8 mouse cellular contexts compared by ENCODE assay signal in genomic region chr11:50225611-50226378, GRCm38 (mm10). TPM values are rescaled to one million over a fixed set of nuclear protein-coding genes. Genes with fewer than 3 reads are reported as not detected.
DNase-seq lines count a peak whose midpoint lies in the region; ATAC-seq and TF ChIP-seq lines count a peak whose summit lies in the region.

No protein-coding gene starts in this region.

- peak overlapping the region; percentile 86 for H3K4me2 ChIP-seq in liver, embryonic 15.5 days
- H3K4me2 ChIP-seq in neural tube, embryonic 15.5 days, result peak overlapping the region; percentile 91

- TF ChIP-seq POLR2A in bone marrow, adult 2 months (IDR thresholded peaks at IDR 0.05; ENCODE audit: borderline replicate concordance, control insufficient read depth, low read depth, low read length), result no peak

- H3K4me1 ChIP-seq in bone marrow, adult 2 months (ENCODE audit: control insufficient read depth, insufficient read depth, low read length), result peaks cover 17% of the 10 kb centered on the region
- peaks cover 71% of the 10 kb centered on the region for H3K4me1 ChIP-seq in forebrain, embryonic 10.5 days
- peaks cover 71% of the 10 kb centered on the region for H3K4me1 ChIP-seq in liver, embryonic 15.5 days (replicated peaks)
- H3K4me1 ChIP-seq in neural tube, embryonic 15.5 days, result peaks cover 59% of the 10 kb centered on the region

- peak overlapping the region; percentile 99 for H3K9ac ChIP-seq in liver, embryonic 15.5 days
- H3K9ac ChIP-seq in neural tube, embryonic 15.5 days (replicated peaks), result peak overlapping the region; percentile 100

- ATAC-seq in inflammation-experienced regulatory T-cells, adult 6 months, result peak; percentile 30
- peak; percentile 7 for ATAC-seq in liver, embryonic 15.5 days (ENCODE audit: insufficient read depth)
- peak; percentile 16 for ATAC-seq in neural tube, embryonic 15.5 days (ENCODE audit: low FRiP score)

- peak; percentile 61 to 69 for DNase-seq in lung, adult 18-20 months
- DNase-seq in lung, postnatal 25 days (ENCODE audit: low spot score), result no peak
- peak; percentile 55 for DNase-seq in forebrain, embryonic 10.5 days (ENCODE audit: extremely low spot score, low spot score)
- DNase-seq in layer of hippocampus, adult 18-20 months (ENCODE audit: low spot score in 2 of 2), result no peak

- TF ChIP-seq CTCF in bone marrow, adult 2 months (IDR thresholded peaks at IDR 0.05; ENCODE audit: control insufficient read depth, insufficient read depth, low read length), result no peak

- no peaks in the 10 kb centered on the region for H3K9me3 ChIP-seq in forebrain, embryonic 10.5 days
- H3K9me3 ChIP-seq in liver, embryonic 15.5 days (replicated peaks), result no peaks in the 10 kb centered on the region
- H3K9me3 ChIP-seq in neural tube, embryonic 15.5 days (replicated peaks), result no peaks in the 10 kb centered on the region

- peak overlapping the region; percentile 90 for H3K4me3 ChIP-seq in bone marrow, adult 2 months (replicated peaks; ENCODE audit: control insufficient read depth, low read depth, low read length)
- H3K4me3 ChIP-seq in forebrain, embryonic 10.5 days, result peak overlapping the region; percentile 91
- H3K4me3 ChIP-seq in liver, embryonic 15.5 days (replicated peaks), result peak overlapping the region; percentile 94
- peak overlapping the region; percentile 80 for H3K4me3 ChIP-seq in neural tube, embryonic 15.5 days (replicated peaks)

- H3K27ac ChIP-seq in bone marrow, adult 2 months (ENCODE audit: control insufficient read depth, insufficient read depth, low read depth, low read length, poor library complexity), result peak overlapping the region; percentile 92
- H3K27ac ChIP-seq in forebrain, embryonic 10.5 days, result peak overlapping the region; percentile 93
- H3K27ac ChIP-seq in liver, embryonic 15.5 days (replicated peaks), result peak overlapping the region; percentile 97
- H3K27ac ChIP-seq in neural tube, embryonic 15.5 days (replicated peaks), result peak overlapping the region; percentile 94

- H3K27me3 ChIP-seq in forebrain, embryonic 10.5 days (ENCODE audit: poor library complexity, severe bottlenecking), result peaks cover 62% of the 10 kb centered on the region
- H3K27me3 ChIP-seq in liver, embryonic 15.5 days, result no peaks in the 10 kb centered on the region
- no peaks in the 10 kb centered on the region for H3K27me3 ChIP-seq in neural tube, embryonic 15.5 days (replicated peaks)

- H3K36me3 ChIP-seq in forebrain, embryonic 10.5 days (replicated peaks), result peaks cover 2% of the 10 kb centered on the region; the same call in 1 of the 2 replicates
- H3K36me3 ChIP-seq in liver, embryonic 15.5 days (replicated peaks), result peaks cover 6% of the 10 kb centered on the region
- H3K36me3 ChIP-seq in neural tube, embryonic 15.5 days, result no peaks in the 10 kb centered on the region

- under 1% methylated on average over 34 of the region's 34 CpGs for WGBS in bone marrow, adult 2 months
- 4% methylated on average over 34 of the region's 34 CpGs for WGBS in forebrain, embryonic 10.5 days
- under 1% methylated on average over 34 of the region's 34 CpGs for WGBS in liver, embryonic 15.5 days (ENCODE audit: insufficient replicate concordance)
- WGBS in neural tube, embryonic 15.5 days, result 3% methylated on average over 34 of the region's 34 CpGs

RNA-seq across cellular contexts. Expression of gene Ltc4s, which starts 12.6 kb away (rescaled TPM):
- 3.9 and 6.7 TPM in 2 replicates for polyA plus RNA-seq in bone marrow, adult 2 months (2011; ENCODE audit: insufficient read depth, insufficient read length, low replicate concordance, missing spikeins)
- 0.79 and 1.1 TPM in 2 replicates for polyA plus RNA-seq in forebrain, embryonic 10.5 days (2016; fragmentation: Nextera tagmentation; extraction: Ambion mirVana)
- polyA plus RNA-seq in inflammation-experienced regulatory T-cells, adult 6 months (2017; shearing (Covaris generic)), result not detected
- polyA plus RNA-seq in liver, embryonic 15.5 days (2015; fragmentation: Nextera tagmentation; extraction: Ambion mirVana), result 0.46 and 0.51 TPM in 2 replicates
- polyA plus RNA-seq in neural tube, embryonic 15.5 days (2015; fragmentation: Nextera tagmentation; extraction: Ambion mirVana), result 2.9 and 3.7 TPM in 2 replicates
- total RNA-seq in layer of hippocampus, adult 18-20 months (2021), result 1 to 10 TPM; 6.8 to 7.1 TPM

RNA-seq across cellular contexts. Expression of gene Mgat4b, which starts 15.1 kb away (rescaled TPM):
- polyA plus RNA-seq in bone marrow, adult 2 months (2011; ENCODE audit: insufficient read depth, insufficient read length, low replicate concordance, missing spikeins), result 15.7 and 20.7 TPM in 2 replicates
- 10.8 and 13.2 TPM in 2 replicates for polyA plus RNA-seq in forebrain, embryonic 10.5 days (2016; fragmentation: Nextera tagmentation; extraction: Ambion mirVana)
- 1 to 10 TPM; 1.0 to 2.7 (median 1.3) TPM for polyA plus RNA-seq in inflammation-experienced regulatory T-cells, adult 6 months (2017; shearing (Covaris generic))
- 12.7 and 14.9 TPM in 2 replicates for polyA plus RNA-seq in liver, embryonic 15.5 days (2015; fragmentation: Nextera tagmentation; extraction: Ambion mirVana)
- polyA plus RNA-seq in neural tube, embryonic 15.5 days (2015; fragmentation: Nextera tagmentation; extraction: Ambion mirVana), result 50.2 and 63.8 TPM in 2 replicates
- total RNA-seq in layer of hippocampus, adult 18-20 months (2021), result 10 to 100 TPM; 80.7 to 84.1 TPM

RNA-seq across cellular contexts. Expression of gene Sqstm1, which starts 15.2 kb away (rescaled TPM):
- polyA plus RNA-seq in bone marrow, adult 2 months (2011; ENCODE audit: insufficient read depth, insufficient read length, low replicate concordance, missing spikeins), result 172 TPM in 2 replicates
- 117 and 122 TPM in 2 replicates for polyA plus RNA-seq in forebrain, embryonic 10.5 days (2016; fragmentation: Nextera tagmentation; extraction: Ambion mirVana)
- 10 to 100 TPM; 44.8 to 78.4 (median 66.5) TPM for polyA plus RNA-seq in inflammation-experienced regulatory T-cells, adult 6 months (2017; shearing (Covaris generic))
- polyA plus RNA-seq in liver, embryonic 15.5 days (2015; fragmentation: Nextera tagmentation; extraction: Ambion mirVana), result 161 and 189 TPM in 2 replicates
- 421 and 450 TPM in 2 replicates for polyA plus RNA-seq in neural tube, embryonic 15.5 days (2015; fragmentation: Nextera tagmentation; extraction: Ambion mirVana)
- total RNA-seq in layer of hippocampus, adult 18-20 months (2021), result 100 to 1,000 TPM; 486 to 498 TPM

RNA-seq across cellular contexts. Expression of gene Mrnip, which starts 51.6 kb away (rescaled TPM):
- polyA plus RNA-seq in bone marrow, adult 2 months (2011; ENCODE audit: insufficient read depth, insufficient read length, low replicate concordance, missing spikeins), result 5.2 and 6.2 TPM in 2 replicates
- polyA plus RNA-seq in forebrain, embryonic 10.5 days (2016; fragmentation: Nextera tagmentation; extraction: Ambion mirVana), result 22.8 and 25.9 TPM in 2 replicates
- polyA plus RNA-seq in inflammation-experienced regulatory T-cells, adult 6 months (2017; shearing (Covaris generic)), result 10 to 100 TPM; 11.1 to 14.0 (median 12.5) TPM
- polyA plus RNA-seq in liver, embryonic 15.5 days (2015; fragmentation: Nextera tagmentation; extraction: Ambion mirVana), result 7.6 and 8.4 TPM in 2 replicates
- polyA plus RNA-seq in neural tube, embryonic 15.5 days (2015; fragmentation: Nextera tagmentation; extraction: Ambion mirVana), result 34.2 and 36.7 TPM in 2 replicates
- 10 to 100 TPM; 14.1 to 15.7 TPM for total RNA-seq in layer of hippocampus, adult 18-20 months (2021)

Comparison
In these comparisons a context has a peak if more than half of its experiments do, and no peak if none do; other contexts are left out.
1. DNase-seq: peak in lung, adult 18-20 months (2 of 2) and forebrain, embryonic 10.5 days (single experiment); none in lung, postnatal 25 days (single experiment) and layer of hippocampus, adult 18-20 months (0 of 2).
2. Peak in every context shown above with its lines, with median percentiles within 50 percentile points of each other: H3K27ac ChIP-seq, H3K4me3 ChIP-seq and ATAC-seq.